Mouse (Mus musculus): Measurements from ENCODE around the gene Mtap.

DNA sequence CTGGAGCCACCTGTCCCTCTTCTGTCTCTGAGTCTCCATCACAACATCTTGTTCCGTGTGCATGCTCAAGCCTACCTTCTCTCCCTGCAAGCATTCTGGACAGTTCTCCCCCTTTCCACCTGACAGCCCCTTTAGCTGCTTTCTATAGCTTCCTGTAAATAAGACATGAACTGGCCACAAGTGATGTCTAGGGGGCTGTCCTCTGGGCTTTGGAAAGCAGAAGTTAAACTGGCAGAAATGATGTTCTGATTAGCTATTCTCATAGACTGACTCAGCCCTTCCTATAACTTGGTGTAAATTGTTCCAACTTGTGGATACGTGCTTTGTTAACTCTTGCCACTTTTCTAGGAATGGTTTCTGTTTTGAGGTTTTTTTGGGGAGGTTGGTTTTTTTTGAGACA is 27.8 kb downstream of the Mtap start:
- TF ChIP-seq POLR2A (IDR thresholded peaks at IDR 0.05; ENCODE audit: borderline replicate concordance, extremely low read depth, insufficient read depth, insufficient read length, poor library complexity, severe bottlenecking) (no peak), CTCF (IDR thresholded peaks at IDR 0.05; ENCODE audit: borderline replicate concordance, extremely low read depth, insufficient read depth, insufficient read length) (no peak)

Data from brain, embryonic 14.5 days (tissue).